Mouse (Mus musculus): ENCODE measurements at regions not wholly inside any gene's neighbourhood (a gene's known extent, or its start where the extent isn't known, plus 50 kb on each side); places are given as distances from the start of the nearest gene placed in this dataset.

GRCm38 (mm10) chr4:67477264-67477845 lies 650.0 kb downstream of the Tlr4 start:
- TF ChIP-seq ZNF384 (IDR thresholded peaks at IDR 0.05; ENCODE audit: low read depth, low read length) (no peak), HCFC1 (IDR thresholded peaks at IDR 0.05; ENCODE audit: borderline replicate concordance, insufficient read depth, low read length) (no peak)

Measured in ES-E14 (cell line).